Mouse (Mus musculus) brain, embryonic 18.5 days (tissue): Measurements from ENCODE around the gene Pusl1.

ENCODE experiments used
- DNase-seq: peaks from one replicate; pipeline ENCODE4 v3.0.0-alpha.2; 2012; ENCODE audit warnings: low read depth, low spot score

The Pusl1 gene

DNA sequence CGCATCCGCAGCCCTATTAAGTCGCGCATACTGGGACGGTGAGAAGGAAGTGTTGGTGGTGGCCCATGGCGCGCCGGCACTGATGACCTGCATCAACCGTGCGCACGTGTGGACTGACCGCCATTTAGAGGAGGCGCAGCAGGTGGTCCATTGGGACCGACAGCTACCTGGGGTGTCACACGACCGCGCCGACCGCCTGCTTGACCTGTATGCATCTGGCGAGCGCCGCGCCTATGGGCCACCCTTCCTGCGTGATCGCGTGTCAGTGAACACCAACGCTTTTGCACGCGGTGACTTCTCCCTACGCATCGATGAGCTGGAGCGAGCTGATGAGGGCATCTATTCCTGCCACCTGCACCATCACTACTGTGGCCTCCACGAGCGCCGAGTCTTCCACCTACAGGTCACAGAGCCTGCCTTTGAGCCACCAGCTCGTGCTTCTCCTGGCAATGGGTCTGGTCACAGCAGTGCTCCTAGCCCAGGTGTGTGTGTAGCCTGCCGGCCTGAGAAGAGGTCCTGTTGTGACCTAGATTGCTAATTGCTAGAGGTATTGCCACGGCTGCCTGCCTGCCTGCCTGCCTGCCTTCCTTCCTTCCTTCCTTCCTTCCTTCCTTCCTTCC is 49.8 kb downstream of the Pusl1 start:
- DNase-seq = no peak

DNA sequence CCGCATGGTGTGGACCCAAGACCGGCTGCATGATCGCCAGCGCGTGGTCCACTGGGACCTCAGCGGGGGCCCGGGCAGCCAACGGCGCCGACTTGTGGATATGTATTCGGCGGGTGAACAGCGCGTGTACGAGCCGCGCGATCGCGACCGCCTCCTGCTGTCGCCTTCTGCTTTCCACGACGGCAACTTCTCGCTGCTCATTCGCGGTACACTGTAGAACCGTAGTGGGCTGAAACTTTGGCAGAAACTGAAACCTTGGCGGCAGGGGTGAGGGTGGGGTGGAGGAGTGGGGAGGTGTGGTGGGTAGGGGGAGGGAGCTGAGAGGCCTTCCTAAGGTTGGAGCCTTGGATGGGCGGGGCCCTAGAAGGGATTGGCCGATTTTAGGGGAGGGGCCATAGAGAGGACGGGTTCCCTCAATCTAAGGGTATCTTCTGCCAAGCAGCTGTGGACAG is 50.6 kb downstream of the Pusl1 start:
- no peak for DNase-seq

DNA sequence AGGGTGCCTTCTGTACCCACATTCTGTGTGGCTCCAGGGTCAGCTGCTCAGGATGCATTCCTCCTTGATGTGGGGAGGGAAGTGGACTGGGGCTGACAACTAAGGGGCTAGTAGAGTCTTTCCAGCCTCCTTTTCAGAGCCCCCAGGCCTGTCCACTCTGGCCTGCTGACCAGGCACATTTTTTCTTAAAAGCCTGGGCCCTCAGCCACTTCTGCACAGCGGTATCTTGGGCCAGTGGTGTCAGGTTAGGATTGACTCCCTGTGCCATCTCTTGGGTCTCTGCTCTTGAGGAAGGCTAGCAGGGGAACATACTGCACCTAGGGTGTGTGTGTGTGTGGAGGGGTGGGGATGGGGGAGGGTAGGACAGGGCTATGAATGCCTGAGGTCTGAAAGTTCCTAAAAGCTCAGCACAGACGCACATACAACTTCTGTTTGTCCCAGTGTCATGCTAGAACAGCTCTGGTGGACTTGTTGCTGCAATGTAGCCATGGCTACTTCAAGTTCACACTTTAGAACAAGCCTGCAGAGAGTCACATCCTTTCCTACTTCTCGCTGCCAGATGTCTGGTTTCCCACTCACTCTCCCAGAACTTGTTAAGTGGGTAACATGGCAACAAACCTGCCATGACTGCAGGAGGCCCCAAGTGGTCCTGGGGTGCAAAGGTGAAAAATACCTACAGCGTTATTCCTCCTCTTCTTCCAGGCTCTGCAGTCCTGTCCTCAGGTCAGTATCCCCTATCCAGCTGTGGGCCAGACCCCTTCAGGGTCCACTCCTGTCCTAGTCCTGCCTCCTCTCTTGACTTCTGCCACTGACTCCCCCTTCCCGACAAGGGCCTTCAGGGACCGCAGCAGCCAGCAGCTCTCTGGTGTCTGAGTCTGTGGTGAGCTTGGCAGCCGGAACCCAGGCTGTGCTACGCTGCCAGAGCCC is 51.2 kb downstream of the Pusl1 start:
- DNase-seq = no peak

DNA sequence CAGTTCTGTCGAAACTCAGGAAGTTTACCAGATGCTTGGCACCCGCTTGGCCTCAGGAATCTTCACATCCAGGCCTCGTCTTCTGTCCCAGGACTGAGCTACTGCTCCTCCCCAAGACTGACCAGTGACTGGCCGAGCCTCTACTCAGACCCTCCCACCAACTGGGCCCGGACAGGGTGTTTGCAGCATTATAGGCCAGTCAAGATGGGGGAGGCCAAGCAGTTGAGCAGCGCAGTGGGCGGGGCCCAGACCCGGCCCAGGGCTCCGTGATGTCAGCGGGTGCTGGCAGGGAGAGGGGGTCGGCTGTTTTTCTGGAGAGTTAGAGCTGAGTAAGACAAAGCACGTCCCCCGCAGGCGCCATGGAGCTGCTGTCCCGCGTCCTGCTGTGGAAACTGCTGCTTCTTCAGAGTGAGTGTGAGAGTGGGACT is 52.1 kb downstream of the Pusl1 start, which contains the start of gene Mxra8:
Gene Mxra8 (plus strand): TSS at position 198 of the 428 bp plus-strand sequence.
- DNase-seq = no peak

DNA sequence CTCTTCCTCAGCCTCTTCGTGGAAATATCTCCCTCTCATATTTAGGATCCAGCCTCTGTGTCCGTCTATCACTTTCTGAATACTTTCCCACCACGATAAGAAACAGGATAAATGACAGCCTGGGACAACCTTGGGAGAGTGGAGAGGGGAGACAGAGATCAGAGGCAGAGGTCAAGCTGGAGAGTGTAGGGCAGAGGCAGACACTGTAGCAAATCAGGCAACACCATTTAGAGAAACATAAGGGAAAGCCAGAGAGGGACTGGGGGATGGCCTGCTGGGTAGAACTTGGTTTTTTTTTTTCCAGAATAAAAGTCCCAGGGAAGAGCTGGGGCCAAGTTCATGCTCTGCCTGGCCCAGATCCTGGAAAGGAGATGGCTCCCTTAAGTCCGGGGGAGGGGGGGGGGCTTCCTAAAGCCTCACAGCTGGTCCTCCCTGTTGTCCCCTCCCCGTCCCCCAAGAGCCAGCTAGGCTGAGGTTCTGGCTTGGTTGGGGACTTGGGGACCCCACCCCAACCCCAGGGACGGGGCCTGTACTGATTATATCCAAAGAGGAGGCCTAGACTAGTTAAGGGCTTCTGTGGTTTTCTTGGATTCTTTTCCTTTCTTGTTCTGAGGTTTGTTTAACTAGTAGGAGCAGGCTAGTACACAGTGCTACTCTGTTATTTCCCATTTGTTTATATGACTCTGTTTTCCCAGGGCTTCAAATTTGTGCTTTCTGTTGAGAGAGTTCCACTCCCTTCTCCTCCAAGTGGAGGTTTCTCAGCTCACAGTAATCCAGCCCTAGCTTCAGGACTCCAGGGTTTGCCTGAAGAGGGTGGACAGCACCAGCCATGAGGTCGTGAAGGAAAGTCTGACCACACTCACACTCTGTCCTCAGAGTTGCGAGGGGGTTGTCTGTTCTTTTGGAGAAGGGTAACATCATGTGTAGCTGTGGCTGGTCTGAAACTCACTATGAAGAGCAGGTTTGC is 53.1 kb downstream of the Pusl1 start:
- no peak for DNase-seq
